Mouse (Mus musculus): ENCODE measurements around the gene Zfyve28.

DNA sequence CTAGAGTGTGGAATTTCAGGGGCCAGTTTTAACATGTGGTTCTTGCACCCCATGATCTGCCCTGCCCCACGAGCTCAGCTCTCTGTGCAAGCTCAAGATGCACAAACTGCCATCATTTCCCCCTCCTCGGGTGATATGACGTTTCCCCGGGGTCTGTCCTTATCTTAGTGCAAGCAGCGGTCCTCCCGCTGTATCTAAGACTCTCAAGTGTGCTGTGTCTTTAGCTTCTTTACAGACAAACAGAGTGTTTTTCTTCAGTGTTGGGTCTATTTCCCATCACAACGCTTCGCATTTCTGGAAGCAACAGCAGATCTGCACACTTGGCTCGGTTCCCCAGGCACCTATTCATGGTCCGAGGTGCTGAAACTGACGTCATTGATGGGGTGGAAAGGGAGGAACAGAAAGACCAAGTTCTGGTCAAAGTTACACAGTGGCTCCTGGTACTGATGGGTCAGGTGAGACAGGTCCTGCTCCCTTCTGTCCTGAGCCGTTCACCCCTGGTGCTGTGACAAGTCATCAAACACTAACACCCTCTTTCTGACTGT lies 18.3 kb downstream of the Zfyve28 start:
- TF ChIP-seq CTCF (IDR thresholded peaks at IDR 0.05; ENCODE audit: extremely low read depth, insufficient read depth, low read length) = no peak
- TF ChIP-seq POLR2A (IDR thresholded peaks at IDR 0.05; ENCODE audit: extremely low read depth, insufficient read depth, low read length) = no peak
